8 mouse cellular contexts compared by ENCODE assay signal in genomic region chr6:31596346-31597135, GRCm38 (mm10). TPM values are rescaled to one million over a fixed set of nuclear protein-coding genes. Genes with fewer than 3 reads are reported as not detected.
DNase-seq lines count a peak whose midpoint lies in the region; ATAC-seq lines count a peak whose summit lies in the region.

No protein-coding gene starts in this region.

- DNase-seq in brain, adult 2 months (ENCODE audit: low read depth, low spot score) = peak; percentile 78
- peak; percentile 92 for DNase-seq in embryonic facial prominence, embryonic 14.5 days (ENCODE audit: low spot score)
- DNase-seq in kidney, postnatal 36 days = peak; percentile 52 to 58
- DNase-seq in right cerebral cortex, postnatal 14 days = peak; percentile 56
- DNase-seq in adipocyte (ENCODE audit: low spot score) = no peak
- DNase-seq in urinary bladder, postnatal 25 days (ENCODE audit: low spot score) = no peak

- H3K9me3 ChIP-seq in embryonic facial prominence, embryonic 14.5 days (ENCODE audit: control insufficient read depth, low read length) = no peaks in the 10 kb centered on the region
- no peaks in the 10 kb centered on the region for H3K9me3 ChIP-seq in heart, embryonic 15.5 days (replicated peaks)
- no peaks in the 10 kb centered on the region for H3K9me3 ChIP-seq in lung, embryonic 16.5 days (ENCODE audit: control insufficient read depth, low read length)

- H3K4me2 ChIP-seq in embryonic facial prominence, embryonic 14.5 days (ENCODE audit: low read depth, low read length) = peak overlapping the region; percentile 22
- H3K4me2 ChIP-seq in heart, embryonic 15.5 days = no peak overlapping the region
- H3K4me2 ChIP-seq in lung, embryonic 16.5 days (ENCODE audit: low read depth, low read length) = 0 out of 2 replicates have a peak overlapping the region, but pooled peaks have one; percentile 10

- peak overlapping the region; percentile 69 for H3K27ac ChIP-seq in embryonic facial prominence, embryonic 14.5 days (replicated peaks; ENCODE audit: low read depth, low read length)
- peak overlapping the region; percentile 66 for H3K27ac ChIP-seq in heart, embryonic 15.5 days
- H3K27ac ChIP-seq in lung, embryonic 16.5 days (ENCODE audit: low read length) = peak overlapping the region; percentile 90

- H3K36me3 ChIP-seq in embryonic facial prominence, embryonic 14.5 days (ENCODE audit: control insufficient read depth, insufficient read depth, low read length) = no peaks in the 10 kb centered on the region
- no peaks in the 10 kb centered on the region for H3K36me3 ChIP-seq in heart, embryonic 15.5 days
- no peaks in the 10 kb centered on the region for H3K36me3 ChIP-seq in lung, embryonic 16.5 days (ENCODE audit: control insufficient read depth, insufficient read depth, low read length)

- no peak overlapping the region for H3K4me3 ChIP-seq in embryonic facial prominence, embryonic 14.5 days (ENCODE audit: low read depth, low read length)
- H3K4me3 ChIP-seq in heart, embryonic 15.5 days = no peak overlapping the region
- no peak overlapping the region for H3K4me3 ChIP-seq in lung, embryonic 16.5 days (ENCODE audit: low read length)

- H3K4me1 ChIP-seq in embryonic facial prominence, embryonic 14.5 days (ENCODE audit: control insufficient read depth, insufficient read depth, low read length) = peaks cover 17% of the 10 kb centered on the region
- peaks cover 35% of the 10 kb centered on the region for H3K4me1 ChIP-seq in heart, embryonic 15.5 days (replicated peaks)
- peaks cover 46% of the 10 kb centered on the region for H3K4me1 ChIP-seq in lung, embryonic 16.5 days (replicated peaks; ENCODE audit: control insufficient read depth, insufficient read depth, low read length)

- H3K9ac ChIP-seq in embryonic facial prominence, embryonic 14.5 days (ENCODE audit: low read depth, low read length) = 0 out of 2 replicates have a peak overlapping the region, but pooled peaks have one; percentile 22
- H3K9ac ChIP-seq in heart, embryonic 15.5 days = no peak overlapping the region
- 0 out of 2 replicates have a peak overlapping the region, but pooled peaks have one; percentile 2 for H3K9ac ChIP-seq in lung, embryonic 16.5 days (ENCODE audit: low read length)

- ATAC-seq in embryonic facial prominence, embryonic 14.5 days (ENCODE audit: low read depth) = peak; percentile 79
- ATAC-seq in heart, embryonic 15.5 days (replicated peaks; ENCODE audit: insufficient number of reproducible peaks, insufficient read depth, low FRiP score, low read depth) = peak; percentile 60; the same call in 1 of the 2 replicates
- ATAC-seq in lung, embryonic 16.5 days (ENCODE audit: low read depth) = peak; percentile 73

- WGBS in embryonic facial prominence, embryonic 14.5 days = 27% methylated on average over 20 of the region's 20 CpGs
- 51% methylated on average over 20 of the region's 20 CpGs for WGBS in heart, embryonic 15.5 days
- 17% methylated on average over 20 of the region's 20 CpGs for WGBS in lung, embryonic 16.5 days

- no peaks in the 10 kb centered on the region for H3K27me3 ChIP-seq in embryonic facial prominence, embryonic 14.5 days (replicated peaks; ENCODE audit: control insufficient read depth, insufficient read depth, low read length)
- H3K27me3 ChIP-seq in heart, embryonic 15.5 days = no peaks in the 10 kb centered on the region
- no peaks in the 10 kb centered on the region for H3K27me3 ChIP-seq in lung, embryonic 16.5 days (ENCODE audit: control insufficient read depth, insufficient read depth, low read depth, low read length)

RNA-seq across cellular contexts. Expression of gene Podxl, which starts 32.8 kb away (rescaled TPM):
- 6.2 and 7.6 TPM in 2 replicates for polyA plus RNA-seq in embryonic facial prominence, embryonic 14.5 days (2014; fragmentation: Nextera tagmentation; extraction: Ambion mirVana)
- polyA plus RNA-seq in heart, embryonic 15.5 days (2015; fragmentation: Nextera tagmentation; extraction: Ambion mirVana) = 17.5 and 20.7 TPM in 2 replicates
- polyA plus RNA-seq in lung, embryonic 16.5 days (2015; fragmentation: Nextera tagmentation; extraction: Ambion mirVana) = 35.0 and 37.4 TPM in 2 replicates

Comparison
In these comparisons a context has a peak if more than half of its experiments do, and no peak if none do; other contexts are left out.
1. DNase-seq: peak in brain, adult 2 months (single experiment), embryonic facial prominence, embryonic 14.5 days (single experiment), kidney, postnatal 36 days (2 of 2) and right cerebral cortex, postnatal 14 days (single experiment); none in adipocyte (single experiment) and urinary bladder, postnatal 25 days (single experiment).
2. Peak in every context shown above with its lines, with median percentiles within 50 percentile points of each other: ATAC-seq and H3K27ac ChIP-seq.